Mouse (Mus musculus) embryonic facial prominence, embryonic 14.5 days (tissue): ENCODE measurements around the gene E130116L18Rik. TPM values are rescaled to one million over a fixed set of nuclear protein-coding genes. Genes with fewer than 3 reads are reported as not detected.
"Not testable (repeated sequence)": the region's sequence is repeated elsewhere in the genome, so short reads cannot be mapped to it uniquely, and the experiment has no call there.

ENCODE experiments used
- ATAC-seq: fragments of 200-750 bp; cut with Nextera tagmentation; 2 replicates; pipeline ENCODE4 v1.8.0; 2017; ENCODE audit warnings: low read depth, moderate number of reproducible peaks, moderate TSS enrichment
- DNase-seq: peaks from one replicate; pipeline ENCODE4 v3.0.0-alpha.2; 2015; ENCODE audit warnings: low spot score
- H3K27ac ChIP-seq: fragments of 300-500 bp; sonication (generic); replicated peaks from 2 replicates; pipeline ENCODE4 v1.5.1; 2014; ENCODE audit warnings: low read depth, mild to moderate bottlenecking, low read length, moderate library complexity
- H3K27me3 ChIP-seq: fragments of 300-500 bp; sonication (generic); replicated peaks from 2 replicates; pipeline ENCODE4 v1.6.1; 2014; ENCODE audit warnings: low read length; ENCODE audit not compliant: control insufficient read depth, insufficient read depth
- H3K36me3 ChIP-seq: fragments of 300-500 bp; sonication (generic); 2 replicates; pipeline ENCODE4 v1.6.1; 2014; ENCODE audit warnings: low read length, mixed read lengths; ENCODE audit not compliant: control insufficient read depth, insufficient read depth
- H3K4me1 ChIP-seq: fragments of 300-500 bp; sonication (generic); 2 replicates; pipeline ENCODE4 v1.6.1; 2014; ENCODE audit warnings: antibody characterized with exemption, low read length; ENCODE audit not compliant: control insufficient read depth, insufficient read depth
- H3K4me2 ChIP-seq: fragments of 300-500 bp; sonication (generic); 2 replicates; pipeline ENCODE4 v1.6.1; 2014; ENCODE audit warnings: low read depth, mild to moderate bottlenecking, low read length, moderate library complexity, mixed read lengths
- H3K4me3 ChIP-seq: fragments of 300-500 bp; sonication (generic); 2 replicates; pipeline ENCODE4 v1.5.1; 2014; ENCODE audit warnings: low read depth, mild to moderate bottlenecking, low read length
- H3K9ac ChIP-seq: fragments of 300-500 bp; sonication (generic); 2 replicates; pipeline ENCODE4 v1.6.1; 2014; ENCODE audit warnings: low read depth, mild to moderate bottlenecking, low read length, moderate library complexity, mixed read lengths
- H3K9me3 ChIP-seq: fragments of 300-500 bp; sonication (generic); 2 replicates; pipeline ENCODE4 v1.6.1; 2016; ENCODE audit warnings: low read length; ENCODE audit not compliant: control insufficient read depth
- WGBS: fragments of 180-500 bp; shearing (Covaris S2); extraction: QIAGEN DNeasy Blood & Tissue Kit; methylation state at CpG from one replicate; pipeline ENCODE4 v1.1.7; 2014; 5-methylcytosine and 5-hydroxymethylcytosine counted together
- polyA plus RNA-seq: library from polyadenylated mRNA; unstranded; fragments of >200 nt; fragmentation: Nextera tagmentation; extraction: Ambion mirVana; gene quantifications from 2 replicates; pipeline ENCODE4 v1.2.1, GENCODE M21; 2014

Gene E130116L18Rik
- polyA plus RNA-seq, 1 experiment from 2014 or later, result not detected

GRCm38 (mm10) chr5:25247036-25247435 lies 24.1 kb upstream of the E130116L18Rik start:
- DNase-seq (no peak), ATAC-seq (no peak)
- WGBS, result 83% methylated on average over 3 of the region's 3 CpGs
- no peak overlapping the region for H3K4me3 ChIP-seq
- H3K36me3 ChIP-seq, result peaks cover 44% of the 10 kb centered on the region
- no peaks in the 10 kb centered on the region for H3K27me3 ChIP-seq
- H3K9me3 ChIP-seq, result no peaks in the 10 kb centered on the region
- no peak overlapping the region for H3K9ac ChIP-seq
- H3K4me2 ChIP-seq, result no peak overlapping the region
- no peaks in the 10 kb centered on the region for H3K4me1 ChIP-seq
- H3K27ac ChIP-seq, result no peak overlapping the region

- no peak overlapping the region for H3K4me3 ChIP-seq
- peaks cover 39% of the 10 kb centered on the region for H3K36me3 ChIP-seq
- no peaks in the 10 kb centered on the region for H3K9me3 ChIP-seq
- H3K27me3 ChIP-seq, result no peaks in the 10 kb centered on the region
- no peak overlapping the region for H3K27ac ChIP-seq
- no peak overlapping the region for H3K4me2 ChIP-seq
- H3K9ac ChIP-seq, result no peak overlapping the region
- no peaks in the 10 kb centered on the region for H3K4me1 ChIP-seq
- DNase-seq (no peak), ATAC-seq (no peak)
- 68% methylated on average over 1 of the region's 1 CpGs for WGBS
Observed at GRCm38 (mm10) chr5:25246473-25246865, 23.5 kb upstream of the E130116L18Rik start.

- peaks cover 33% of the 10 kb centered on the region for H3K36me3 ChIP-seq
- WGBS, result 86% methylated on average over 10 of the region's 10 CpGs
- ATAC-seq, result no peak
Observed at GRCm38 (mm10) chr5:25245806-25246472, 23.0 kb upstream of the E130116L18Rik start.

GRCm38 (mm10) chr5:25243101-25243500 lies 20.1 kb upstream of the E130116L18Rik start:
- no peak for ATAC-seq
- DNase-seq, result no peak
- H3K4me2 ChIP-seq, result no peak overlapping the region
- H3K27ac ChIP-seq, result no peak overlapping the region
- no peak overlapping the region for H3K4me3 ChIP-seq
- no peaks in the 10 kb centered on the region for H3K4me1 ChIP-seq
- 88% methylated on average over 6 of the region's 6 CpGs for WGBS
- 0 out of 2 replicates have a peak, but pooled peaks cover 12% of the 10 kb centered on the region for H3K36me3 ChIP-seq
- no peaks in the 10 kb centered on the region for H3K27me3 ChIP-seq
- no peaks in the 10 kb centered on the region for H3K9me3 ChIP-seq
- no peak overlapping the region for H3K9ac ChIP-seq

More at GRCm38 (mm10) chr5:25245806-25246472, 23.0 kb upstream of the E130116L18Rik start:
- Histone ChIP-seq H3K9me3 (no peaks in the 10 kb centered on the region), H3K9ac (no peak overlapping the region), H3K4me1 (no peaks in the 10 kb centered on the region), H3K4me2 (no peak overlapping the region), H3K27me3 (no peaks in the 10 kb centered on the region), H3K4me3 (no peak overlapping the region), H3K27ac (no peak overlapping the region)
- DNase-seq, result no peak

GRCm38 (mm10) chr5:25224377-25224776 lies 1.4 kb upstream of the E130116L18Rik start:
- not testable (repeated sequence) for H3K27ac ChIP-seq, H3K9me3 ChIP-seq, H3K9ac ChIP-seq, DNase-seq, H3K4me3 ChIP-seq, H3K36me3 ChIP-seq, H3K4me1 ChIP-seq, H3K4me2 ChIP-seq, H3K27me3 ChIP-seq, ATAC-seq
- 89% methylated on average over 1 of the region's 1 CpGs for WGBS

GRCm38 (mm10) chr5:25221604-25222003 lies 1.3 kb downstream of the E130116L18Rik start, which contains the start of gene Galnt11:
TSS of gene Galnt11 (plus strand) at chr5:25221904.
- H3K4me2 ChIP-seq, result peak within 1 kb of the TSS; percentile 67
- no peak for ATAC-seq
- WGBS, result 85% methylated on average over 3 of the region's 3 CpGs
- H3K36me3 ChIP-seq, result no peaks in the 10 kb centered on the region
- DNase-seq, result no peak
- H3K4me3 ChIP-seq, result peak within 1 kb of the TSS; percentile 74
- no peaks in the 10 kb centered on the region for H3K27me3 ChIP-seq
- H3K9me3 ChIP-seq, result no peaks in the 10 kb centered on the region
- peak within 1 kb of the TSS; percentile 92 for H3K9ac ChIP-seq
- peak within 1 kb of the TSS; percentile 91 for H3K27ac ChIP-seq
- H3K4me1 ChIP-seq, result no peaks in the 10 kb centered on the region

- Histone ChIP-seq H3K4me2 (no peak overlapping the region), H3K9ac (no peak overlapping the region), H3K36me3 (no peaks in the 10 kb centered on the region), H3K9me3 (no peaks in the 10 kb centered on the region), H3K4me3 (no peak overlapping the region), H3K27me3 (no peaks in the 10 kb centered on the region), H3K4me1 (no peaks in the 10 kb centered on the region), H3K27ac (no peak overlapping the region)
- WGBS, result 71% methylated on average over 6 of the region's 6 CpGs
- DNase-seq, result no peak
- ATAC-seq, result no peak
Observed at GRCm38 (mm10) chr5:25215006-25215405, 7.9 kb downstream of the E130116L18Rik start.

GRCm38 (mm10) chr5:25213216-25213615 lies 9.7 kb downstream of the E130116L18Rik start:
- not testable (repeated sequence) for H3K4me1 ChIP-seq, H3K4me2 ChIP-seq, H3K27me3 ChIP-seq, H3K9ac ChIP-seq, H3K27ac ChIP-seq, H3K9me3 ChIP-seq, H3K36me3 ChIP-seq, ATAC-seq, DNase-seq, H3K4me3 ChIP-seq

GRCm38 (mm10) chr5:25211872-25212271 lies 11.1 kb downstream of the E130116L18Rik start:
- H3K27me3 ChIP-seq, result no peaks in the 10 kb centered on the region
- H3K27ac ChIP-seq, result no peak overlapping the region
- DNase-seq (no peak), ATAC-seq (no peak)
- H3K36me3 ChIP-seq, result no peaks in the 10 kb centered on the region
- no peak overlapping the region for H3K4me3 ChIP-seq
- WGBS, result 55% methylated on average over 1 of the region's 1 CpGs
- H3K4me1 ChIP-seq, result no peaks in the 10 kb centered on the region
- H3K9ac ChIP-seq, result no peak overlapping the region
- no peaks in the 10 kb centered on the region for H3K9me3 ChIP-seq
- H3K4me2 ChIP-seq, result no peak overlapping the region
